Mouse (Mus musculus) testis, adult 2 months (tissue): ENCODE results near the gene Copz1.

Source experiments
- CTCF ChIP-seq: fragments of 200-500 bp; IDR thresholded peaks from 2 replicates; pipeline ENCODE4 v1.5.1; 2012; ENCODE audit warnings: low read depth, mild to moderate bottlenecking, inconsistent platforms, low read length, moderate library complexity; ENCODE audit not compliant: control insufficient read depth, insufficient read depth, insufficient replicate concordance
- POLR2A ChIP-seq: fragments of 200-500 bp; IDR thresholded peaks from 2 replicates; pipeline ENCODE4 v1.6.1; 2012; ENCODE audit warnings: low read depth, mild to moderate bottlenecking, inconsistent platforms, low read length, moderate library complexity; ENCODE audit not compliant: control insufficient read depth

GRCm38 (mm10) chr15:103300067-103300471, 27.6 kb downstream of the Copz1 start:
- no peak for TF ChIP-seq CTCF
- TF ChIP-seq POLR2A, result no peak
